Mouse (Mus musculus) brown adipose tissue, adult 24 weeks (tissue): ENCODE measurements around the gene Tmem151a. TPM values are rescaled to one million over a fixed set of nuclear protein-coding genes. Genes with fewer than 3 reads are reported as not detected.

Experiments
- H3K27ac ChIP-seq: fragments of 200-500 bp; replicated peaks from 2 replicates; pipeline ENCODE4 v1.5.1; 2012; ENCODE audit warnings: low read depth, mild to moderate bottlenecking, low read length
- H3K4me1 ChIP-seq: fragments of 200-500 bp; 2 replicates; pipeline ENCODE4 v1.6.1; 2012; ENCODE audit warnings: low read length, mixed read lengths; ENCODE audit not compliant: control insufficient read depth, insufficient read depth, insufficient read length
- H3K4me3 ChIP-seq: fragments of 200-500 bp; 2 replicates; pipeline ENCODE4 v1.5.1; 2012; ENCODE audit warnings: low read depth, mild to moderate bottlenecking, low read length, moderate library complexity; ENCODE audit not compliant: insufficient read depth
- polyA plus RNA-seq: library from polyadenylated mRNA; stranded (reverse); fragments of >200 nt; gene quantifications from 2 replicates; pipeline ENCODE4 v1.2.4, GENCODE M21; 2012; ENCODE audit not compliant: missing spikeins, insufficient read depth, insufficient read length

Tmem151a gene
- polyA plus RNA-seq, 1 experiment: not detected

- H3K27ac ChIP-seq: peak within 1 kb of the TSS; percentile 72; the same call in 1 of the 2 replicates
- peak within 1 kb of the TSS; percentile 55 for H3K4me3 ChIP-seq
- no peaks in the 10 kb centered on the region; the same call in 1 of the 2 replicates for H3K4me1 ChIP-seq
These were observed 35.1 kb downstream of the Tmem151a start, which contains the start of gene Rin1 for GRCm38 (mm10) chr19:5050047-5050905. Gene Rin1 (plus strand): TSS chr19:5050481.

GRCm38 (mm10) chr19:5049325-5049724 lies 36.0 kb downstream of the Tmem151a start:
- H3K4me3 ChIP-seq: no peak overlapping the region
- H3K27ac ChIP-seq: no peak overlapping the region
- H3K4me1 ChIP-seq: no peaks in the 10 kb centered on the region; the same call in 1 of the 2 replicates

- Histone ChIP-seq H3K4me1 (no peaks in the 10 kb centered on the region; the same call in 1 of the 2 replicates), H3K4me3 (no peak overlapping the region), H3K27ac (no peak overlapping the region)
These were observed 36.9 kb downstream of the Tmem151a start for GRCm38 (mm10) chr19:5048138-5049056.

- Histone ChIP-seq H3K4me3 (no peak overlapping the region), H3K27ac (no peak overlapping the region), H3K4me1 (no peaks in the 10 kb centered on the region; the same call in 1 of the 2 replicates)
These were observed 39.8 kb downstream of the Tmem151a start for GRCm38 (mm10) chr19:5045531-5045930.

- Histone ChIP-seq H3K27ac (peak overlapping the region; percentile 62; the same call in 1 of the 2 replicates), H3K4me1 (peaks cover 8% of the 10 kb centered on the region)
These were observed 43.7 kb downstream of the Tmem151a start for GRCm38 (mm10) chr19:5041588-5041987.

GRCm38 (mm10) chr19:5040862-5041523 lies 44.3 kb downstream of the Tmem151a start, which contains the start of gene Brms1:
Gene Brms1 (plus strand): TSS chr19:5041354.
- Histone ChIP-seq H3K4me3 (peak within 1 kb of the TSS; percentile 94), H3K27ac (peak within 1 kb of the TSS; percentile 75), H3K4me1 (peaks cover 8% of the 10 kb centered on the region)

More at GRCm38 (mm10) chr19:5041588-5041987, 43.7 kb downstream of the Tmem151a start:
- H3K4me3 ChIP-seq: peak overlapping the region; percentile 94

GRCm38 (mm10) chr19:5039301-5040114 lies 45.8 kb downstream of the Tmem151a start:
- H3K27ac ChIP-seq: no peak overlapping the region
- H3K4me1 ChIP-seq: peaks cover 8% of the 10 kb centered on the region
- peak overlapping the region; percentile 73 for H3K4me3 ChIP-seq

GRCm38 (mm10) chr19:5038709-5039156 lies 46.6 kb downstream of the Tmem151a start, which contains the start of the genes B4gat1 and AC124502.3:
Gene B4gat1 (plus strand): TSS chr19:5038826.
Gene AC124502.3 (plus strand): TSS chr19:5038891.
- peaks cover 8% of the 10 kb centered on the region for H3K4me1 ChIP-seq
- H3K4me3 ChIP-seq: peak within 1 kb of the TSS; percentile 73
- no peak within 1 kb of the TSS for H3K27ac ChIP-seq

- H3K4me3 ChIP-seq: peak overlapping the region; percentile 73
- no peak overlapping the region for H3K27ac ChIP-seq
- H3K4me1 ChIP-seq: peaks cover 8% of the 10 kb centered on the region
These were observed 47.4 kb downstream of the Tmem151a start for GRCm38 (mm10) chr19:5037678-5038571.

- Histone ChIP-seq H3K4me3 (no peak overlapping the region), H3K27ac (no peak overlapping the region), H3K4me1 (peaks cover 8% of the 10 kb centered on the region)
These were observed 48.8 kb downstream of the Tmem151a start for GRCm38 (mm10) chr19:5036577-5036976.

- Histone ChIP-seq H3K4me1 (no peaks in the 10 kb centered on the region), H3K4me3 (no peak overlapping the region), H3K27ac (no peak overlapping the region)
These were observed 52.6 kb downstream of the Tmem151a start for GRCm38 (mm10) chr19:5032686-5033085.

GRCm38 (mm10) chr19:5026111-5026510 lies 59.2 kb downstream of the Tmem151a start:
- Histone ChIP-seq H3K4me3 (no peak overlapping the region), H3K4me1 (peaks cover 4% of the 10 kb centered on the region; the same call in 1 of the 2 replicates), H3K27ac (no peak overlapping the region)
